Mouse (Mus musculus) skeletal muscle tissue, adult 2 months (tissue): ENCODE data around the gene Tmem176a.
"Not testable (repeated sequence)": the region's sequence is repeated elsewhere in the genome, so short reads cannot be mapped to it uniquely, and the experiment has no call there.

Experiments
- DNase-seq: peaks from one replicate; pipeline ENCODE4 v3.0.0-alpha.2; 2012; ENCODE audit warnings: low read depth, low spot score

The Tmem176a gene

DNA sequence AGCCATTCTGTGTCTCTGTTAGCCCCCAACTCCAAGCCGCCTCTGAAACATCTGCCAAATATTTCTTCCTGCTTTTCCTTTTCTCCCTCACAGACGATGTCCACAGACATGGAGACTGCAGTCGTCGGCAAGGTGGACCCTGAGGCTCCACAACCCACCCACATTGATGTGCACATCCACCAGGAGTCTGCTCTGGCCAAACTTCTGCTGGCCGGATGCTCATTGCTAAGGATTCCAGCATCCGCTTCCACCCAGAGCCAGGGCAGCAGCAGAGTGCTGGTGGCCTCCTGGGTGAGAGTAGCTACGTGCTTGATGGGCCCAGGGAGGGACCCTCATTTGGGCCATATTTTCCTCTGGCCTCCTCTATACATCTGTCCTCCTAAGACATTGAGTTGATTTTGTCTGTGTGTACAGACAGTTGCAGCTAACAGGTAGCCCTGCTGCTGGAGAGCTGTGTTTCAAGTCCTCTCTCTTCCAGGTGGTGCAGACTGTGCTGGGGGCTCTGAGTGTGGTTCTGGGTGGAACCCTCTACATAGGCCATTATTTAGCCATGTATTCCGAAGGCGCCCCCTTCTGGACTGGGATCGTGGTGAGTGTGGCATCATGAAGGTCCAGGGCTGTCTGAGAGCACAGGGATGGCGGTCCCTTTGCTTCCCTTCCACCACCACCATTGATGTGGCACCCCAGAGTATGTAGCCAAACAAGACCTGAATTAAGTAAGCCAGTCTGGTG is 1.6 kb downstream of the Tmem176a start:
- no peak for DNase-seq

DNA sequence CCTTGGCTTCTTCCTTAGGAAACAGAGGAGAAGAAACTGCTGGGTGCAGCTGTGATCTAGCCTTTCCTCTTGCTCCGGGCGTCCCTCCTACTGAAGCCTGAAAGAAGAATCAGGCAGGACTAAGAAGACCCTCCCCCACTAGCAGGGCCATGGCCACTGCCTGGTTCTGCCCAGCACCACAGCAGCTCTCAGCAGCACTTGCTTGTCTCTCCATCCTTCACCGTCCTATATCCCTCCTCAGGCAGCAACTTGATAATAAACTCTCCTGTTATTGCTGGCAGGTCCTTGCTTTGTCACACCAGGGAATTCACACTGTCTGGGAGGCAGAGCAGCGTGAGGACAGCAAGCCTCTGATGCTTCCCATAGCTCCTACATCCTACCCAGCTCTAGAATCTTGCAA is 4.4 kb downstream of the Tmem176a start:
- DNase-seq: no peak

DNA sequence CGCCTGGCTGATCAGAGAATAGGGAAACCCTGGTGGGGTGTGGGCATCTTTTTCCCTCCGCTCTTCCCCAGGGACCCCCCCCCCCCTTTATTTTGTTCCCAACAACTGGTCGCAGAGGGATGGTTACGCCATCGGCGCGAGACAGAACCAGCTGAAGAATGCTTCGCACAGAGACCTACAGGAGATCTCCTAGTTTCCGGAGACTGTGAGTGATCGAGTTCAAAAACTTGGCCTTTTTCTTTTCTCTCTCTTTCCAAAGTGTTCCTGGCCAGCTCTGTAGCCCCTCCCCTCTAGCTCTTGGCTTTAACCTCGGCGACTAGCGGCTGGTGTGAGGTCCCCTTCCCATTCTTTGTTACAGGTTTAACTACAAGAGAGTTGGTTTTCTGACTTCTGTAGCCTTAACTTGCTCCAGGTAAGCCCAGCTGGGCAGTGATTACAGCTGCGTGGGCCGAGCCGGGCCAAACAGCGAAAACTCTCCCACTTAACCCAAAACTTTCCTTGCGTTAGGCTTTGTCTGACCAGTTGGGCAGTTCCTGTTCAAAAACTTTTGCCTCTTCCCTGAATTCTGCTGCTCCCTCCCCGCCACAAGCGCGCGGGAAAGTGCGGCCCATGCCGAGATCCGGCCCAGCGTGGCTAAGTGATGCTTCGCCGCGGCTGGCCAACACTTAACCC is 11.2 kb downstream of the Tmem176a start:
- no peak for DNase-seq

DNA sequence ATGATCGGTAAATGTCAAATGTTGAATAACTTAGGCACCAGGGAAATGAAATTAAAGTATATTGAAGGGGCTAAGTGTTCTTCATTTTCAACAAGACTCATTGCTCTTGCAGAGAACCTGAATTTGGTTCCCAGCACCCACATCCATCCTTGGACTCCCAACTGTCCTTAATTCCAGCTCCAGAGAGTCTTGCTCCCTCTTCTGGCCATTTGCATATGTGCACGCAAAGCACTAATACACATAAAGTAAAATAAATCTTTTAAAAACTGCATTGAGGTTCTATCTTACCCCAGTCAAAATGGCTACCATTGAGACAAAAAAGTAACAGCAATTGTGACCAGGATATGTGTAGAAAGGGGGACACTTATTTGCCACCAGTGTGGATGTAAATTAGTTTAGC is 13.4 kb downstream of the Tmem176a start:
- DNase-seq: no peak

DNA sequence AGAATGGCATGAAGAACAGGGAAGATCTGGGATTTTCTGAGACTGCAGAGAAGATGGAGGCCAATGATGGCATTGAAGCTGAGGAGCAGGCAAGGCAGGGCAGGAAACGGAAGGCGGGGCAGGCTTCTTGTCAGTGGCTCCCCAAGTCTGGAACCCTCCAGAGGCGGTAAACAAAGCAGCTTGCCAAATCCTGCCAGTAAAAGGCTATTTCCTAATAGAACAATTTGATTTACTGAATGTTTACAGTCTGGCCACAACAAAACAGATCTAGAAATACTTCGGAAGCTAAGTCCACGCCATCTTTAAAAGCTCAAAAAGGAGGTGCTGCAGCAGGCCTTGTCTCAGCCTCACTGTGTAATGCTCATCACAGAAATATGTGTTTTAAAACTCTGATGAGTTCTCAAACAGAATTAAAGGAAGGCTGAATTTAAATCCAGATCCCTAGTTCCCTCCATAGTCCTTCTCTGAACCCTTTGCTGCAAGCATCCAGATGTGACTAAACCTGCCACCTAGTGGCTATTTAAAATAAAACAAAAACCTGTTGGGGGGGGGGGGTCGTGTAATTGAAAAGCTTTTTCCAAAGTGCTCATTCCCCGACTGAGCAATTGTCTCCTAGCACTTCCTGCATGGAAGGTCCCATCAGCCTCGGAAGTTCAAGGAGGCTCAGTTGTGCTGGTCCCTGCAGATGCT is 17.0 kb downstream of the Tmem176a start:
- DNase-seq: no peak

DNA sequence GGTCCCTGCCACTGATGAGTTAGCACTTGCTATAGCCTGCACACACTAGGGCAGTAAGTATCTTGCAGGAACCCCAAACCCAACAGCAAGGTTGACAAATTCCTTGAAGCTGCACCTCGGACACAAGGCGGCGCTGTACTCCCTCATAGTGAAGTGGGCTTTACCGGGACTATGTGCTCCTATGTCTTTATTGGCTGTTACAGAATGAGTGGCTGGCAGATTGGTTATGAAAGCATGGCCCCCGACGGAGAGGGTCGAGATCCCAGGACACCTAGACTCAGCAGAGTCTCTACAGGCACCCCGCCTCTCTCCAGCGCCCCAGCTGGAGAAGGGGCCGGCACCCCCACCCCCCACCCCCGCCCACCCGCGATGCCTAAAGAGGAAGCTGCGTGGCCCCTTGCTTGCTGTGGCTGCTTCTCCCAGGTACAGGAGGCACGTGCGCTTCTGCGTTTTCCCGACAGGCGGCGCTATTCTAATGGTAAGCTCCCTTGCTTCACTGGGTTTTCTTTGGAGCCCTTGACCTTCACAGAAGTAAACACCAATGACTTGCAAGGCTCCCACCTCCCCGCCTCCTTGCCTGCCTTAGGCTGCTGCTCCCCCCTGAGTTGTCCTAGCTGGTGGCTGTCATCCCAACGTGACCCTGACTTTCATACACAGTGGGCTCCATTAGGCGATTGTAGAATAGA is 19.6 kb downstream of the Tmem176a start:
- DNase-seq: no peak

GRCm38 (mm10) chr6:48860851-48861250 is 20.1 kb downstream of the Tmem176a start:
- no peak for DNase-seq

DNA sequence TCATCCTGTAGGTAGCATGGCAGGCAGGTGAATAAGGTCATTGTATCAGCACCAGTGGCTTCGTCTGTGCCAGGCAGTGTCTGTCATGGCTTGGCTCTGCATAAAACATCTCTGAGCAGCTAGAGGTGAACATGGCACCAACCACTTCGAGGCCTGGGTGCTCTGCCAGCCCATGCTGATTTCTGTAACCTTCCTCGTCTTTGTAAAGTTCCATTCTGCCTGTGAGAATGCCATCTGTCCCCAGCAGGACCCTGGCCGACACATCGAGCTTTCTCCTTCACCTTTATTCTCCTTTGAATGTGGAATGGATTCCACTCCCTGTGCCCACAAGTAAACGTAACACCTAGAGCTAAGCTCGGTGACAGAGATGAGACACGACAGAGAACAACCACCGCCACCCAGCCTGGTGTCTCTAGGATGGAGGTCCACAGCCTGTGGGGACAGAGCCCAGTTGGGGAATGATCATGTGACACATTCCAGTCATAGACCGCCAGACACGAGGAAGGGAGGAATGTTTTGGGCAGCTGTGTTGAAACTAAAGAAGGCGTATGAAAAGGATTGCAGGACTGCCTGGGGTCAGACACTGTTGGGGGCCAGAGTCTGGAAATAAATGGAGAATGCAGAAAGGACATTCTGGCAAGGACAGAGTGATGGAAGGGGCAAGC is 21.0 kb downstream of the Tmem176a start:
- no peak for DNase-seq

GRCm38 (mm10) chr6:48862816-48863215 is 22.1 kb downstream of the Tmem176a start:
- no peak for DNase-seq

DNA sequence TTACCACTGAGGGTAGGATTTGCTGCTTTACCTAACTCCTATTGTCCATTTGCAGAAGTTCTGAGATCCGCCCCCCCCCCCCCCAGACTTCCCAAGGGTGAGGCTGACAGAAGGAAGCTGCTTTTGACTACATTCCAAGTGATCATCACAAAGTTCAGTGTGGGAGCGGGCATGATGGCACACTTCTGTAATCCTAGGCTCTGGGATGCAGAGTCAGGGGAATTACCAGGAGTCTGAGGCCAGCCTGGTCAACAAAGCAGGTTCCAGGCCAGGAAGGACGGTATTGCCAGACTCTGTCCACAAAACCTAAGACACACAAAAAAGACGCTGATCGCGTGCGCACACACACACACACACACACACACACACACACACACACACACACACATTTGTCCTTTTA is 22.8 kb downstream of the Tmem176a start:
- no peak for DNase-seq

- no peak for DNase-seq
These were observed 23.5 kb downstream of the Tmem176a start for GRCm38 (mm10) chr6:48864181-48864580.

DNA sequence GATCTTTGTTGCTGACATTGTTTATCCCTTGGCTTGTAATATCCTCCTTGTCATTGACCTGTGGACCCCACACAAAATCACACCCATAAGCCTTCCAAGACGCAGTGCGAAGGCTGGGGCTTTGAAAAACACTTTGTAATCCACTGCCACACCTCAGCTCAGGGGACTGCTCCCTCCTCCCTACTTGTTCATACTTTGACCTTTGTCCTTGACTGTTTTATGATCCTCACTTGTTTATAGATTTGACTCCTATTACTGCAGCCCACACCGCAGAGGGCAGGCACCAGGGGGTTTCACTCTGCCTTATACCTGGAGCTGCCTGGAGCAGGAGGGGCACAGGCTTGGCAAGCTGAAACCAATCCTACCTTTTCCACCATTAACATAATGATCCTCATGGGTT is 24.0 kb downstream of the Tmem176a start:
- DNase-seq: no peak

DNA sequence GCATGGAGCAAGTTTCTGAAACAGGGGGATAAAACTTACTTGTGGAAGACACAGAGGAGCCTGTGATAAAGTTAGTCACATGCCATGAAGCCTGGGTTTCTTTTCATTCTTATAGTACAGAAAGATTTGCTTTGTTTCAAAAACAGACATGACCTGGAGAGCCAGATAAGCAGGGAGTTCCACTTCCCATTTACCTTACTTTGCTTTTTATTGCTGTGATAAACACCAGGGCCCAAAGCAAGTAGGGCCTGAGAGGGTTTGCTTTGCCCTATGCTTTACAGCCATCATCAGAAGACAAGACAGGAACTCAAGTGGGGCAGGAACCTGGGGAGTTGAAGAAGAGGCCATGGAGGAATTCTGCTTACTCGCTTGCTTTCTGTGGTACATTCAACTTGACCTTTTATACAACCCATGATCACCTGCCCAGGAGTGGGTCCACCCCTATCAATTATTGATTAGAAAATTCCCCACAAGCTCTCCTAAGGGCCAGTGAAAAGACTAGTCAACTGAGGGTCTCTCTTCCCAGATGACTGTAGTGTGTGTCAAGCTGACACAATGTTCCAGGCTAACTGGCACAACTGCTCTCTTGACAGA is 24.5 kb downstream of the Tmem176a start:
- DNase-seq: no peak

GRCm38 (mm10) chr6:48866355-48866950 is 25.7 kb downstream of the Tmem176a start:
- not testable (repeated sequence) for DNase-seq

GRCm38 (mm10) chr6:48867158-48867557 is 26.4 kb downstream of the Tmem176a start:
- no peak for DNase-seq

- no peak for DNase-seq
These were observed 29.1 kb downstream of the Tmem176a start for GRCm38 (mm10) chr6:48869774-48870173.

GRCm38 (mm10) chr6:48872596-48872995 is 31.9 kb downstream of the Tmem176a start, which contains the start of gene Aoc1:
Gene Aoc1 (plus strand): TSS chr6:48872896.
- DNase-seq: no peak

DNA sequence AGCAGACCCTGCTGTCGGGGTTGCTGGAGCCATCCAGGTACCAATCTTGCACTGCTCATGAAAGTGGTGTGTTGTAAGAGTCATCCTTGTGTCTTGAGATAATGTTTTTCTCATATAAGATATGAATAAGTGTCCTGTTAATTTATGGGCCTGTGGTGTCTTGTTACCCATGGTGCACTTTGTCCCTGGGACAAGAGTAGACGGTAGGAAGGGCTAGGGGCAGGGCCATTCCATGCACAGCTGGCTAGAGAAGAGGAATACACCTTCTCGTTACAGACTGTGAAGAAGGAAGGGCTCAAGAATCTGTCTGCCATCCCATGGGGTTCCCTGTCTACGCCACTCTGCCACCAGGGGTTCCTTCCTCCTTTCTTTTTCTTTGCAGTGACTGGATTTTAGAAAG is 33.9 kb downstream of the Tmem176a start:
- DNase-seq: no peak

DNA sequence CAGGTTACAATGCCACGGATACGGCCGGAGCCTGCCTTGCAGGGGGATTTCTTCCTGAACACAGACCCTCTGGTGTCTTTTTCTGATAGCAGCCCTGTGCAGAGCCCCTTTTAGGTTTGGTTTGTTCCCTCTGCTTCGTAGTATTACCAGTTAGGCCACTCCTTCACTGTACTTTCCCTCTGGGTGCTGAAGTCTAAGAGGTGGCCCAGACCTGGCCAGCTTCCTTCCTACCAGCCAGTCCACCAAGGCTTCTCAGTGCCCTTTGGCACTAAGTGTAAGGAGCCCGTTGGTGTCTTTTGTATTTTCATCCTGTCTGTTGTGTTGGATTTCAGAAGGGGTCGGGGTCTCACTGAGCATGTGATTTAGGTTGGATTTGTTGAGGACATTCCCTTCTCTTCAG is 34.8 kb downstream of the Tmem176a start:
- DNase-seq: no peak

DNA sequence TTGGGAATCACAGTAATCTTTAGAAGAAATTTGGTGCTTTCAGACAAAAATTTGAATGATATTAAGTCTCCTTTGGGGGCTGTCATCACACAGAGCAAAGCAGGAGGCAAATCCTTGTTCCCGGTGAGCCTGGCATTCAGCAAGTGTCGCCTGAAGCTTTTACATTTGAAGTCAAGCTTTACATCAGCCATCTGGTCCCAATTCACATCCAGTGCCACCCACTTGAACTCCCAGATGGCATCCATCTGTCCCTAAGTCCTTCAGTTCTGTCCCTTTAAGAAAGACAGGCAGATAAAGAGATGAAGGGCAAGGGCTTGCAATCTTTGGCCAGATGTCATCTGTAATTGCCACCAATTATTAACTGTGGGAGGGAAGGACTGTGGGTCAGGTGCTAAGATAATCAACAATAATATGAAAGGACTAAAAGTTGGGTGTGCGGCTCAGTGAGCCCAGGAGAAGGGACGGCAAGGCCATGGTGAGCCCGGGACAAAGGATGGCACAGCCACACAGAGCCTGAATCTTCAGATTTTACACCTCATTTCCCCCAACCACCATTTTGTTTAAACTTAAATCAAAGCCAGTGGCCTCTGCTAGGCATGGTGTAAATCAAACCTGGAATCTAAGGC is 35.9 kb downstream of the Tmem176a start:
- DNase-seq: no peak
